Mouse (Mus musculus) cerebellum, adult 2 months (tissue): ENCODE results near the gene Cers6. TPM values are rescaled to one million over a fixed set of nuclear protein-coding genes. Genes with fewer than 3 reads are reported as not detected.

Experiments used
- DNase-seq, 2 experiments: peaks; one replicate each; pipeline ENCODE4 v3.0.0; 2021
- H3K27ac ChIP-seq: fragments of 200-500 bp; 2 replicates; pipeline ENCODE4 v1.5.1; 2012; ENCODE audit warnings: low read length, control low read depth, inconsistent platforms; ENCODE audit not compliant: insufficient read depth
- H3K27me3 ChIP-seq: fragments of 200-500 bp; 2 replicates; pipeline ENCODE4 v1.6.1; 2012; ENCODE audit warnings: inconsistent platforms, mild to moderate bottlenecking, low read length, moderate library complexity; ENCODE audit not compliant: control insufficient read depth, insufficient read depth
- H3K4me1 ChIP-seq: fragments of 200-500 bp; 2 replicates; pipeline ENCODE4 v1.6.1; 2011; ENCODE audit warnings: low read length; ENCODE audit not compliant: control insufficient read depth, insufficient read depth
- H3K4me3 ChIP-seq: fragments of 200-500 bp; replicated peaks from 2 replicates; pipeline ENCODE3; 2011; ENCODE audit warnings: mild to moderate bottlenecking, low read depth, low read length, control low read depth; ENCODE audit not compliant: insufficient read depth
- CTCF ChIP-seq: fragments of 200-500 bp; IDR thresholded peaks from 2 replicates; pipeline ENCODE4 v1.5.1; 2011; ENCODE audit warnings: low read depth, mild to moderate bottlenecking, control low read depth, low read length, moderate library complexity, borderline replicate concordance; ENCODE audit not compliant: insufficient read depth
- POLR2A ChIP-seq: fragments of 200-500 bp; IDR thresholded peaks from 2 replicates; pipeline ENCODE4 v1.6.1; 2011; ENCODE audit warnings: low read length, control low read depth, borderline replicate concordance; ENCODE audit not compliant: insufficient read depth
- WGBS: fragments of 180-500 bp; shearing (Covaris S2); methylation state at CpG from one replicate; pipeline ENCODE4 v1.1.7; 2018; 5-methylcytosine and 5-hydroxymethylcytosine counted together
- polyA plus RNA-seq: library from polyadenylated mRNA; depleted of rRNA; stranded (reverse); fragments of >200 nt; gene quantifications from 2 replicates; pipeline ENCODE4 v1.2.3, GENCODE M21; 2012

The Cers6 gene
- polyA plus RNA-seq, 1 experiment, result 29.8 TPM

DNA sequence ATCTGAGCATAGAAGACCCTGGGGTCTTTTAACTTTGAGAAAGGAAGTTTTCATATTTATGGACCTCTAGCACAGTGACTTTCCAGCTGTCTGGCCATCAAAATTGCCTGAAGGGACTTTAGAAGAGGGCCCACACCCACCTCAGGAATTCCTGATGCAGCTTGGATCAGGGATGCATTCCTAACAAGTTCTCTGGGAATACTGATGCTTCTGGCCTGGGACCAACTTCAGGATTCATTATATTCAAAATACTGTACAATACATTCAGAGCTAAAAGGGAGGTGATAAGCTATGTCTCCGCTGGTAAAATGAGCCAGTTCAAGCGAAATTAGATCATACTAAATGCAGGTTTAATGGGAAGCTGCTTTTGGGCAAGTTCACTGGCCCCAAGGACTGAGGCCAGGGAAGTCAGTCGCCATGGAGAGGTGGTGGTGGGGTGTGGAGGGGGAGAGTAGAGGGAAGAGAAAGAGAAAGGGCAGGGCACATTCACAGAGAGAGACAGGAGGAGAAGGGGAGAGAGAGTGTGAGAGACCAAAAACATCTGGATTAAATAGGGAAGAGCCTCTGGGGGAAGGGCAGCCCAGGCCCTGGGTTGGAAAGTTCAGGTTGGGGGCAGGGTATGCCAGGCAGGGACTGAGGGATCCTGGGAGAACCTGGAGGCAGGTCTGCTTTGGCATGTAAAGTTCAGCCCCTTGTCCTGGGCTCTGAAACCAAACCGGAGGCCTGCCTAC is 24.7 kb downstream of the Cers6 start:
- no peak for DNase-seq
- peaks cover 11% of the 10 kb centered on the region for H3K4me1 ChIP-seq
- no peak overlapping the region for H3K4me3 ChIP-seq
- 57% methylated on average over 4 of the region's 4 CpGs for WGBS
- no peaks in the 10 kb centered on the region for H3K27me3 ChIP-seq
- H3K27ac ChIP-seq, result no peak overlapping the region
- no peak for TF ChIP-seq CTCF
- no peak for TF ChIP-seq POLR2A

GRCm38 (mm10) chr2:68886661-68887060 is 25.4 kb downstream of the Cers6 start:
- 49% methylated on average over 4 of the region's 4 CpGs for WGBS
- H3K4me1 ChIP-seq, result peaks cover 11% of the 10 kb centered on the region
- H3K27ac ChIP-seq, result no peak overlapping the region
- no peaks in the 10 kb centered on the region for H3K27me3 ChIP-seq
- H3K4me3 ChIP-seq, result no peak overlapping the region
- no peak for DNase-seq
- TF ChIP-seq CTCF (no peak), POLR2A (no peak)

- Histone ChIP-seq H3K27me3 (no peaks in the 10 kb centered on the region), H3K27ac (no peak overlapping the region), H3K4me3 (no peak overlapping the region), H3K4me1 (peaks cover 16% of the 10 kb centered on the region)
- no peak for DNase-seq
- TF ChIP-seq CTCF (no peak), POLR2A (no peak)
- WGBS, result 66% methylated on average over 3 of the region's 3 CpGs
Measured at GRCm38 (mm10) chr2:68888094-68888705, 27.0 kb downstream of the Cers6 start.

DNA sequence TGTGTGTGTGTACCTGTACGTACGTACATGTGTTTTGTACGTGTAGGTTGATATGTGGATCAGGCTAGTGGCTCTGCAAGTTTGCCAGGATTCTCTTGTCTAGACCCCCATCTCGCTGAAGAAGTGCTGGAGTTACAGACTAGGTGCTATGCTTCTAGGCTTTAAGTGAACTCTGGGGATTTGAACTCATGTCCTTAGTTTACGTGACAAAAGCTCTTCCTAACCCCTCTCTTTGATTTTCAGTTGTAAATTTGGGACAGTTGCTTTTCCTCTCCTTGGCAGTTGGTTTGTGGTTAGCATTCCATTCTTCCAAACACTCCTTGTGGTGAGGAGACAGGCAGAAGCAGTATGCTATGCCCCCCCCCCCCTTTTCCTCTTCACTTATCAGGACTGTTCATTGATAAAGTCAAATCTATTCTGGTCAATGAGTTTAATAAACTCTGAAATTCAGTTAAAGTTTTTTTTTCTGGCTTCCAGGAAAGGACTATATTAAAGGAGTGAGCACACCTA is 28.5 kb downstream of the Cers6 start:
- Histone ChIP-seq H3K27ac (no peak overlapping the region), H3K4me3 (no peak overlapping the region), H3K27me3 (no peaks in the 10 kb centered on the region), H3K4me1 (peaks cover 13% of the 10 kb centered on the region)
- no peak for DNase-seq
- no peak for TF ChIP-seq CTCF
- no peak for TF ChIP-seq POLR2A
- 80% methylated on average over 5 of the region's 5 CpGs for WGBS

DNA sequence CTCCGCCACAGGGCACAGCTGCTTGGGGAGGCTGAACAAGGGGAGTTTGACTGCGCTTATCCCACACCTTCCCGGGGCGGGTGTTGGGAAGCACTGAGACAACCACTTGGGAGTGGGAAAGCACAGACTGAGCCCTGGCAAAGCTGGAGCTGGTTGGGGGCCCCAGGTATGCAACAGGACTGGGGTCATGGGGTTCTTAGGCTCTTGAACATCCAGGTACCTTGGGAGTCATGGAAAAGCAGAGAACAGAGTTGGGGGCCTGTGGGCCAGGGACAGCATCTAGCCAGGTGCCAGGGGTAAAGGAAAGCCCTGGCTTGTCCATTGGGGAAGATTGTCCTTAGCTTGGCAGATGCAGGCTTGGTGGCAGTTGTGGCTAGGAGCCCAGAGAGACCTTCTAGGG is 31.2 kb downstream of the Cers6 start:
- no peak for TF ChIP-seq CTCF
- TF ChIP-seq POLR2A, result no peak
- WGBS, result 97% methylated on average over 4 of the region's 4 CpGs
- no peak for DNase-seq

DNA sequence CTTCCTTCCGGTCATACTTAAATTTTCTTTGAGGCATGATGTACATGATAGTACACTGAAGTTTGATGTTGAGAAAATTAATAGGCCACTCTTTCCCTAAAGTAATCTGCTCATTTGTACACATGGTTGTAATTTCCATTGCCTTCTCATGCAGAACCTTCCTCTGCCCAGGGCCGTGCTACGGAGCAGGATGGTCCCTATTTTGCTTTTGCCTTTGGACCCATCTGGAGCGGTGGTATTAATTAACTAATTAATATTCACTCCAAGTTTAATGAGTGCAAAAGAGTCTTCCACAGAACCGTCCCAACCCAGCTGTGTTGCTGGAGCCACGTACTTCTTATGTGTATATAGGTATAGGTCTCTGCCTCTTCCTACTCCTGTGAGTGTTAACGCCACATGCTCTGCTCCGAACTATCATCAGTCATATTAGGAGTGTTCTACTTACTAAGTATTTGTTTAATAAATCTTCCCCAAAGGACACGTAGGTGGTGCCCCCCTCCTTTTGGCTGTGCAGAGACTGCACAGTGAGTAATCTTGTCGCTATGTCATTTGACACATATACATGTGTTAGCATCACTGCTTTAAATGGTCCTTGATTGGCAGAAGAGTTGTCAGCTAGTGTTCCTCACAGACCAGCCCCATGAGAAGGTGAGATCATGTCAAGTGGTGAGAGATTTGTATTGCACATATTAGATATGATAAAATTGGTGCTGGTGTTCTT is 34.0 kb downstream of the Cers6 start:
- no peak for DNase-seq
- TF ChIP-seq POLR2A (no peak), CTCF (no peak)
- peaks cover 21% of the 10 kb centered on the region for H3K4me1 ChIP-seq
- 89% methylated on average over 10 of the region's 10 CpGs for WGBS
- H3K27me3 ChIP-seq, result no peaks in the 10 kb centered on the region
- no peak overlapping the region for H3K27ac ChIP-seq
- no peak overlapping the region for H3K4me3 ChIP-seq

More for the DNA sequence above, 31.2 kb downstream of the Cers6 start:
- peaks cover 25% of the 10 kb centered on the region for H3K4me1 ChIP-seq
- H3K4me3 ChIP-seq, result no peak overlapping the region
- H3K27me3 ChIP-seq, result no peaks in the 10 kb centered on the region
- no peak overlapping the region for H3K27ac ChIP-seq

DNA sequence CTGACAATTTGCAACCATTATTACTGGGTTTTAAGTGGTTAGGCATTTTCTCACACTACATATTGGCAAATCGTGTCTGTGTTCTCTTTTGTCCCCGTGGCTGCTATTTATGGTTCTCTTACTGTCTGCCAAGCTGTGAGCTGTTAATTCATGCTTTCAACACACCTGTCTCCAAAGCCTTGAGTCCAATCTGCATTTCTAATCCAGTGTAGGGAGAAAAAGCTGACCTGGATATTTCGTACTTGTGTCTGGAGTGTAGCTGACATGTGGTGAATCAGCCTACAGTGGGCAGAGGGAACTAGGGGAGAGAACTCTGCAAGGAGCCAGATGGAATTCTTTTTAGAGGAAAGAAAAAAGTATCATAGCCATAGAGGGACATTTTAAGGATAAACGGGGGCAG is 35.0 kb downstream of the Cers6 start:
- Histone ChIP-seq H3K27ac (no peak overlapping the region), H3K4me3 (no peak overlapping the region), H3K27me3 (no peaks in the 10 kb centered on the region), H3K4me1 (peaks cover 21% of the 10 kb centered on the region)
- TF ChIP-seq CTCF (no peak), POLR2A (no peak)
- WGBS, result 13% methylated on average over 4 of the region's 4 CpGs
- peak in 1 of 2 experiments; percentile 84 for DNase-seq
